Mouse (Mus musculus): ENCODE results near the gene Dpp7.

DNA sequence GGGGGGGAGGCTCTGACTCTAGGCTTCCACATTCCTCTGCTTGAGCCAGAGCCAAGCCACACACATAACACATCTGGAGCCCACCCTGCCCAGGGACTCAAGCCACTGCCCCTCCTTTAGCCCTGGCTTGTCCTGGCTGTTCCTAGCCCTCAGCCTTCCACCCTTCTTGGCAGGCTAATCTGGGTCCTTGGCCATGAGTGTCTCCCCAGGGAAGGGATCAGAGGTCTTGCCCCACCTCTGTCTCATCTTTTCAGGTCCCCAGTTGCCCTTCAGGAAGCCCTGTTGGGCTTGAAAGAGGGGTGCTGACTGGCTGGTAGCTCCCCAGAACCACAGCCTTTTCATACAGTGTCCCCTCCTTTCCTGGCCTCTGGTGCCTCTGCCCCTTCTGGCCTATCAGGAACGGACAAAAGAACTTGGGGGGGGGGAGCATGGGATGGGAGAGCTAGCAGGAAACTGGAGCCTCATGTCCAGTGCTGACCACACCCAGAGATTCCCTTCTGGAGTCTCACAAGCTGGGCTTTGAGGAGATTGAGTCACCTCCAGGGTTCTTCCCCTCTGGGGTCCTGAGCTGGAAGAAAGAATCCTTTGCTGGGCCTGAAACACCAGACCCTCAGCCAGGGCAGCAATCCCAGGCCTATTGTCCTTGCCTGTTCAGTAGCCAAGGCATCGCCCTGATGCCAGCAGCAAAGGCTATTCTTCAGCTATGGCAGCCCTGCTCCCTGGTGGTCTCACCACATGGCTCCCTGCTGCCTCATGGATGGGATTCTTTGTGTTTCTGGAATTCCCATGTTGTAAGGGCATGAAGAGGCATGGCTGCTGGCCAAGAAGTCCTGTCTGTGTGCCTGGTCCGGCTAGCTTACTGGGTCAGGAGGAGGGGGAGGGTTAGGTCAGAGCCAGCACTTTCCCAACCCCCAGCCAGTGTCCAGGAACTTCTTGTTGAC is 38.4 kb upstream of the Dpp7 start:
- TF ChIP-seq GATA1 (IDR thresholded peaks at IDR 0.05; ENCODE audit: low read length) = no peak
- TF ChIP-seq TAL1 (IDR thresholded peaks at IDR 0.05; ENCODE audit: low read length) = no peak

Data from erythroblast, embryonic 14.5 days (primary cell).